Mouse (Mus musculus) kidney, postnatal 0 days (tissue): ENCODE results near the gene Cat. TPM values are rescaled to one million over a fixed set of nuclear protein-coding genes. Genes with fewer than 3 reads are reported as not detected.

Source experiments
- ATAC-seq: fragments of 200-750 bp; cut with Nextera tagmentation; replicated peaks from 2 replicates; pipeline ENCODE4 v1.8.0; 2017; ENCODE audit warnings: low read depth, moderate number of reproducible peaks, moderate TSS enrichment, moderate library complexity; ENCODE audit not compliant: low FRiP score
- DNase-seq: peaks from one replicate; pipeline ENCODE4 v3.0.0-alpha.2; 2016; ENCODE audit warnings: low spot score
- H3K27ac ChIP-seq: fragments of 300-500 bp; sonication (generic); 2 replicates; pipeline ENCODE4 v1.5.1; 2014; ENCODE audit warnings: mild to moderate bottlenecking
- H3K27me3 ChIP-seq: fragments of 300-500 bp; sonication (generic); 2 replicates; pipeline ENCODE4 v1.6.1; 2014; ENCODE audit warnings: low read length, mixed read lengths; ENCODE audit not compliant: insufficient read depth
- H3K36me3 ChIP-seq: fragments of 300-500 bp; sonication (generic); 2 replicates; pipeline ENCODE4 v1.6.1; 2014; ENCODE audit warnings: low read length, mixed read lengths; ENCODE audit not compliant: insufficient read depth
- H3K4me1 ChIP-seq: fragments of 300-500 bp; sonication (generic); replicated peaks from 2 replicates; pipeline ENCODE4 v1.6.1; 2014; ENCODE audit warnings: antibody characterized with exemption, low read length, mixed read lengths; ENCODE audit not compliant: insufficient read depth
- H3K4me2 ChIP-seq: fragments of 300-500 bp; sonication (generic); 2 replicates; pipeline ENCODE4 v1.6.1; 2014; ENCODE audit warnings: mild to moderate bottlenecking, low read length, moderate library complexity, mixed read lengths
- H3K4me3 ChIP-seq: fragments of 300-500 bp; sonication (generic); replicated peaks from 2 replicates; pipeline ENCODE4 v1.5.1; 2014; ENCODE audit warnings: low read depth, low read length
- H3K9ac ChIP-seq: fragments of 300-500 bp; sonication (generic); 2 replicates; pipeline ENCODE4 v1.6.1; 2014; ENCODE audit warnings: low read depth, low read length
- H3K9me3 ChIP-seq: fragments of 300-500 bp; sonication (generic); replicated peaks from 2 replicates; pipeline ENCODE4 v1.6.1; 2016; ENCODE audit warnings: low read length, inconsistent platforms, mixed read lengths
- CTCF ChIP-seq: IDR thresholded peaks from 2 replicates; pipeline ENCODE4 v1.5.1; 2016; ENCODE audit warnings: antibody characterized with exemption, low read depth, mild to moderate bottlenecking, moderate library complexity
- WGBS: fragments of 180-500 bp; shearing (Covaris S2); extraction: QIAGEN DNeasy Blood & Tissue Kit; methylation state at CpG from one replicate; pipeline ENCODE4 v1.1.7; 2014; 5-methylcytosine and 5-hydroxymethylcytosine counted together
- polyA plus RNA-seq: library from polyadenylated mRNA; unstranded; fragments of >200 nt; fragmentation: Nextera tagmentation; extraction: Ambion mirVana; gene quantifications from 2 replicates; pipeline ENCODE4 v1.2.1, GENCODE M21; 2015

Cat gene
- polyA plus RNA-seq, 1 experiment from 2014 or later, result 85.1 TPM

- WGBS, result 44% methylated on average over 15 of the region's 15 CpGs
- Histone ChIP-seq H3K4me1 (no peaks in the 10 kb centered on the region), H3K4me3 (no peak overlapping the region), H3K27me3 (no peaks in the 10 kb centered on the region), H3K9me3 (no peaks in the 10 kb centered on the region), H3K36me3 (no peaks in the 10 kb centered on the region), H3K27ac (no peak overlapping the region), H3K4me2 (no peak overlapping the region), H3K9ac (no peak overlapping the region)
- DNase-seq (no peak), ATAC-seq (no peak; the same call in 1 of the 2 replicates)
- TF ChIP-seq CTCF, result no peak
Observed at GRCm38 (mm10) chr2:103420650-103421507, 64.1 kb downstream of the Cat start.

- Histone ChIP-seq H3K27me3 (no peaks in the 10 kb centered on the region), H3K4me1 (no peaks in the 10 kb centered on the region), H3K9ac (no peak overlapping the region), H3K36me3 (no peaks in the 10 kb centered on the region), H3K27ac (no peak overlapping the region), H3K4me3 (no peak overlapping the region), H3K9me3 (no peaks in the 10 kb centered on the region), H3K4me2 (no peak overlapping the region)
- no peak for TF ChIP-seq CTCF
- 93% methylated on average over 3 of the region's 3 CpGs for WGBS
- ATAC-seq (no peak), DNase-seq (no peak)
Observed at GRCm38 (mm10) chr2:103415774-103416173, 69.2 kb downstream of the Cat start.

- H3K9me3 ChIP-seq, result no peaks in the 10 kb centered on the region
- no peaks in the 10 kb centered on the region for H3K27me3 ChIP-seq
- H3K4me1 ChIP-seq, result no peaks in the 10 kb centered on the region
- no peak for TF ChIP-seq CTCF
- ATAC-seq, result no peak; the same call in 1 of the 2 replicates
- DNase-seq, result peak; percentile 15
- no peak overlapping the region for H3K27ac ChIP-seq
- WGBS, result 64% methylated on average over 5 of the region's 5 CpGs
- no peaks in the 10 kb centered on the region for H3K36me3 ChIP-seq
- H3K9ac ChIP-seq, result no peak overlapping the region
- H3K4me3 ChIP-seq, result no peak overlapping the region
- H3K4me2 ChIP-seq, result no peak overlapping the region
Observed at GRCm38 (mm10) chr2:103413381-103413780, 71.6 kb downstream of the Cat start.

GRCm38 (mm10) chr2:103411816-103412215 is 73.1 kb downstream of the Cat start:
- Histone ChIP-seq H3K27me3 (no peaks in the 10 kb centered on the region), H3K4me2 (no peak overlapping the region), H3K4me3 (no peak overlapping the region), H3K9ac (no peak overlapping the region), H3K9me3 (no peaks in the 10 kb centered on the region), H3K36me3 (no peaks in the 10 kb centered on the region), H3K27ac (no peak overlapping the region), H3K4me1 (no peaks in the 10 kb centered on the region)
- WGBS, result 75% methylated on average over 3 of the region's 3 CpGs
- ATAC-seq (peak; percentile 59; the same call in 1 of the 2 replicates), DNase-seq (no peak)
- TF ChIP-seq CTCF, result no peak

GRCm38 (mm10) chr2:103411348-103411747 is 73.6 kb downstream of the Cat start, which contains the start of gene Elf5:
TSS of gene Elf5 (plus strand) at chr2:103411688.
- H3K27me3 ChIP-seq, result no peaks in the 10 kb centered on the region
- ATAC-seq, result no peak
- H3K27ac ChIP-seq, result no peak within 1 kb of the TSS
- no peak within 1 kb of the TSS for H3K4me3 ChIP-seq
- DNase-seq, result no peak
- no peaks in the 10 kb centered on the region for H3K36me3 ChIP-seq
- H3K9ac ChIP-seq, result no peak within 1 kb of the TSS
- TF ChIP-seq CTCF, result no peak
- 79% methylated on average over 6 of the region's 6 CpGs for WGBS
- H3K9me3 ChIP-seq, result no peaks in the 10 kb centered on the region
- H3K4me2 ChIP-seq, result no peak within 1 kb of the TSS
- no peaks in the 10 kb centered on the region for H3K4me1 ChIP-seq

- Histone ChIP-seq H3K9ac (no peak overlapping the region), H3K4me2 (no peak overlapping the region)
- TF ChIP-seq CTCF, result no peak
Observed at GRCm38 (mm10) chr2:103406239-103406638, 78.7 kb downstream of the Cat start.

More at GRCm38 (mm10) chr2:103406239-103406638, 78.7 kb downstream of the Cat start:
- no peaks in the 10 kb centered on the region for H3K36me3 ChIP-seq
- H3K27me3 ChIP-seq, result no peaks in the 10 kb centered on the region
- H3K4me1 ChIP-seq, result no peaks in the 10 kb centered on the region
- H3K4me3 ChIP-seq, result no peak overlapping the region
- no peaks in the 10 kb centered on the region for H3K9me3 ChIP-seq
- ATAC-seq, result no peak
- H3K27ac ChIP-seq, result no peak overlapping the region
- DNase-seq, result no peak
- 74% methylated on average over 3 of the region's 3 CpGs for WGBS

Other genes with a start within 250 kb of the Cat start
- gene Ehf, start 181.9 kb downstream of the Cat start, polyA plus RNA-seq, result 23.3 and 23.5 TPM in 2 replicates
- 4.8 and 6.5 TPM in 2 replicates for gene Elf5, start 73.5 kb downstream of the Cat start, polyA plus RNA-seq
- gene Abtb2, start 81.2 kb upstream of the Cat start, polyA plus RNA-seq, result 5.2 and 5.6 TPM in 2 replicates